Mouse (Mus musculus) neutrophil, adult 59 days (primary cell): Measurements from ENCODE around the gene Mei1. TPM values are rescaled to one million over a fixed set of nuclear protein-coding genes. Genes with fewer than 3 reads are reported as not detected.

Experiments
- total RNA-seq, 2 experiments: library from RNA; stranded (reverse); gene quantifications; 1 replicate in 1 of 2; 2 replicates in 1 of 2; pipeline ENCODE4 v1.2.4; 2023

Gene Mei1
- total RNA-seq, result not detected

DNA sequence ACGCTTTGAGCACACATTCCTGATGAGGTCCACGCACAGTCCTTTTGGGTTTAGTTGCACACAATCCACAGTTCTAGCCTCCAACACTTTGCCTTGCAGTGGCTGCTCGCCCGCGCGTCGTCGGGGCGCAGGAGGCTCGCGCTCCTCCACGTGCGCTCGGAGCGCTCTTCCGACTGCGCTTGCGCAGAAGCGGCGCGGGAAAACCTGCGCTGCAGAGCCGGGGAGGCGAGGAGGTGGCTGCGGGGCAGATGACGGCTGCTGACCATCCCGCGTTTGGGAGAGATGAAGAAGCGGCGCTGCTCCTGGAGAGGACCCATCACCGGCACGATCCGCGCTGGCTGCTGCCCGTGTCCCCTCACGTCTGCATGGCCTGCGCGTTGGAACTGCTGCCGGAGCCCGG is at the start of gene Mei1:
Mei1 (plus strand) TSS at position 99 of the 400 bp plus-strand sequence.

DNA sequence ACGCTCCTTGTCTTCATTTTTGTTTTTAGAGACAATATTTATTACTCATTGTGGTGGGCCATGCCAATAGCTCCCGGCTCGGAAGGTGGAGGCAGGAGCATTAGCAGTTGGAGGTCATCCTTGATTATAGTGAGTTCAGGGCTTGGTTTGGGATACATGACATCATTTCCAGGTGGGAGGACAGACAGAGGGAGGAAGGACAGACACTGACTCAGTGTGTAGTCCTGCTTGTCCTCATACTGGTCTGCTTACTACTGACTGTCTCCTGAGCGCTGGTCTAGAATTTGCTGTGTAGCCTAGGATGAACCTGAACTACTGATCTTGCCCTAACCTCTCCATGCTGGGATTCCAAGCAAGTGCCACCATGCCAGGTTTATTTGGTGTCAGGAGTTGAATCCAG is 36.0 kb upstream of the Mei1 start, which contains the start of gene Desi1:
Desi1 (minus strand) TSS at position 101 of the 400 bp plus-strand sequence.

DNA sequence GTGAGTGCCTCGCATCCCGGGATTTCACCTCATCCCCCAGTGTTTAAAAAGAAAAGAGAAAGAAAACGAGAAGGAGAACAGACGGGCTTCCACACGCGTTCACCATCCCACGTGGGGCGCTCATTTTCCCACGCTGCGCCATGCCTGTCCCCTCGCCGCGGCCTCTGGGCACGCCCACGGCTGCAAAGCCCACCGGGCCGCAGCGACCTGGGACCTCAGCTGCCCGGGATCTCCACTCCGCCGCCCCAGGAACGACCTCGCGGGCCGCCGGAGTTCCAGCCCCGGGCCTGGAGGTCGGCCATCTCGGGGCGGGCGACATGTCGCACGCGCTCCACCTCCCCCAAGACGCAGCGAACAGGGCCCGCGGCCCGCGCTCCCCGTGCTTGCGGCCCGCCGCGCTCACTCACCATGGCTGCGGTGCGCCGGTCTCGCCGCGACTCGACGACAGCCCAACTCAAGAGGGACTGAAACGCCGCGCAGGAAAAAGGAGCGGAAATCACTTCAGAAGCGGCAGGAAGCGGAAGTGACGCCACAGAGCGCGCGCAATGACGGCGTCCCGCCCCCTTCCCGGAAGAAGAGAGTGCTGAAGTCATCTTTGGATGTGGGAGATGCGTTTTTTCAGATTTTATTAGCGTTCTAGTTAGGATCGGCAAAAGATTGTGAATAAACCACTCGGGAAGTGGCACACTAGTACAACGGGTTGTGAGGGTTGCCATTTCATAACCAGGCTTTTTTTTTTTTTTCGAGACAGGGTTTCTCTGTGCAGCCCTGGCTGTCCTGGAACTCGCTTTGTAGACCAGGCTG is 22.5 kb upstream of the Mei1 start, which contains the start of gene Snu13:
Snu13 (minus strand) TSS at position 519 of the 804 bp plus-strand sequence.

DNA sequence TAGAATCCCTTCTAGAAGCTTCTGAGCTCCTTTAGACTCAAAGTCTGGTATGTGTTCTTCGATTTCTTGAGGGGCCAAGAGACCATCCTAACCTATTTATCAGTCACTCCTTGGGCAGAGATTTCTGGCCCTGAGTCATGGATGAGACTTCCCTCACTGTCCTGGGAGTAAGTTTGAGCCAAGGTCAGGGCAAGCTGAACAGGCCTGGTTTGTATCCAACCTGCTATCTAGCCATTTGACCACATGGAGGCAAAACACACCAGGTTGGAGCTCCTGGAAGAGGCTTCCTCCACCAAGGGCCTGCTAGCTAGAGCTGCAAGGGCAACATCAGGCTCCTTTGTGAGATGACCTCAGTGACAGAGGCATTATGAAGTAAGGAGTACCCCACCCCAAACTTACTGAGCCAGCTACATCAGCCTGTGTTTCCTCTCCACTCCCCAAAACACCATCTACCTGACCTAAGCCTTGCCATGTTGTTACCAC is 11.0 kb upstream of the Mei1 start, which contains the start of gene 4930407I10Rik:
4930407I10Rik (plus strand) TSS at position 433 of the 483 bp plus-strand sequence.

DNA sequence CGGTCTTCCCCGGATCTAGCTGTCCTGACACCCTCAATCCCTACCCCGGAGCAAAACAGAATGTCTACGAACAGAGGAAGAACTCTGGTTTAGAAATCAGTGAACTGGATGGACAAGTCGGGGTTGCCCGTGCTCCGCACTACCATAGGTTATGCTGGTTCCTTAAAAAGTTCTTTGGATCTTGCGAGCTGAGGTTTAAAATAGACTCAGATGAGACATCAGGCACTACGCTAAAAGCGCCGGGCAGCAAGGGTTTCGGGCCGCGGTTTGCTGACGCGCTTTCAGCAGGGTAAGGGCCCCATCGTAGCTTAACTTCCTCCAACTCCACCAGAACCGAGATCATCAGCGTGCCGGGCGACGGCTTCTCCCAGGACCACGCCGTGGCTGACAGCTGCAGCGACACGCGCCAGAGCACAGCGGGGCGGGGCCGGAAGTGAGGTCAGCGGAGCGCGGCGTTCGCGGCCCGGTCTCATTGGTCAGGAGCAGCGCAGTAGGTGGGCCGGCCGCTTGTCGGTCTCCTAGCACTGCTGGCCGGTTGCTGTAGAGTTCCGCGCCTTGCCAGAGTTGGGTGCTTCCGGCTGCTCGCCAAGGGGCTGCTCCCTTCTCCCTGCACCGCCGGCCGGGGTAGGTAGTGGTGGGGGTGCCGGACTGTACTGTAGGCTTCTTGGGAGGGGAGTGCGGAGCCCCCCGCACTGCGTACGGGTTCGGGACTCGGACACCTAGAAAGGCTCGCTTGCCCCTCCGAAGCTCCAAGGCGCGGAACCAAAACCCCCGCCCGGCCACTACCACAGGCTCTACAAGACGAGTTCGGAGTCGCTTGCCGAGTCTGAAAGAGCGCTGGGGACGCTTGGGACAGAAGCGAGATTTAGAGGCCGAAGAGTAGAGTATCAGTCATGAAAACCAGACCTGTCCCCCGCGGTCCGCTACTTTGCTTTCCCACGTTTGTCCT is 57.9 kb downstream of the Mei1 start, which contains the start of gene Ccdc134:
Ccdc134 (plus strand) TSS at position 497 of the 949 bp plus-strand sequence.

DNA sequence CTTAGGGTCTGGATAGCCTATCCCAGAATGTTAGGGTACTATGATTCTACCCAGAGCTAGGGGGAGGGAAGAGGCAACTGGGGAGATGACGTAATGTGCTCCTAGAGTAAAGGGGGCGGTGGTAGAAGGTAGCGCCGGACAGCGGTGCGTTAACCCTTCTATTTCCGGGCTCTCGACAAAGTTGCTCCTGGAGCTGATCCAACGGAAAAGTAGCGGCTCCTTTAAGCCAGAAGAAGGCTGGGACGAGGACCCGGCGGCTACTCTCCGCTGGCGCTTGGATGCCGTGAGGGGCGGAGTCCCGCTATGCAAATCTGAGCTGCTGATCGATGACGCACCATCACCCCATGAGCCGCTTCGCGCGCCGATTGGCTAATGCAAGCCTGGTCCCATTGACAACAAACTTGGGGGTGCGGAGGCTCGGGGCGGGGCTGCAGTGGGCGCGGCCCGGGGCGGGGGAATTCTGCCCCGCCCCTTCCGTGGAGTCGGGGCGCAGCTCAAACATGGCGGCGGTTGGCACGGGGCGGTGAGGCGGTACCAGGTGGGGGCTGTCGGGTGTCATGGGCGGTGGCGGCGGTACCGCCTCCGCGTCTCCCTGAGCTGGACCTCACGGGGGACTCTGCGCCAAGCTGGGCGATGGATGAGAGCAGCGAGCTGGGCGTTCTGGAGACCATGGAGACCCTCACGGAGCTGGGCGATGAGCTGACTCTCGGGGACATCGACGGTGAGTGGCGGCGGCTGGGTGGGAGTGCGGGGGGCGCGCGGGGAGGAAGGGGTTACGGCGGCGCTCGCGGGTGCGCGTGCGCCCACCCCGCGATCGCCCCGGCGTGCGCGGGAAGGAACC is 77.2 kb downstream of the Mei1 start, which contains the start of gene Srebf2:
Srebf2 (plus strand) TSS at position 412 of the 841 bp plus-strand sequence.

Other genes starting within 250 kb of the Mei1 start
- 10 to 100 TPM; 43.9 to 47.3 TPM for gene Tob2, start 211.2 kb upstream of the Mei1 start, total RNA-seq
- gene Phf5a, start 198.1 kb upstream of the Mei1 start, total RNA-seq, result 10 to 100 TPM; 38.8 to 45.4 TPM
- gene Aco2, start 197.7 kb upstream of the Mei1 start, total RNA-seq, result 10 to 100 TPM; 81.9 to 87.8 TPM
- 1 to 10 TPM; 4.7 to 6.5 TPM for gene Polr3h, start 143.8 kb upstream of the Mei1 start, total RNA-seq
- not detected for gene Csdc2, start 133.2 kb upstream of the Mei1 start, total RNA-seq
- gene Pmm1, start 109.1 kb upstream of the Mei1 start, total RNA-seq, result 10 to 100 TPM; 32.6 to 33.6 TPM
- not detected for gene 1700029P11Rik, start 89.5 kb upstream of the Mei1 start, total RNA-seq
- 10 to 100 TPM; 20.8 to 29.1 TPM for gene Xrcc6, start 82.2 kb upstream of the Mei1 start, total RNA-seq
- gene Desi1, start 36.1 kb upstream of the Mei1 start, total RNA-seq, result 10 to 100 TPM; 18.6 to 23.8 TPM
- gene Snu13, start 22.4 kb upstream of the Mei1 start, total RNA-seq, result 10 to 100 TPM; 44.8 to 47.4 TPM
- not detected for gene 4930407I10Rik, start 10.8 kb upstream of the Mei1 start, total RNA-seq
- gene Ccdc134, start 57.9 kb downstream of the Mei1 start, total RNA-seq, result 10 to 100 TPM; 11.2 to 12.7 TPM
- 10 to 100 TPM; 76.3 to 79.6 TPM for gene Srebf2, start 77.2 kb downstream of the Mei1 start, total RNA-seq
- under 1 TPM in 1 of 2 experiments, not detected in 1; 0.40 TPM for gene Shisa8, start 142.8 kb downstream of the Mei1 start, total RNA-seq
- 1 to 10 TPM; 1.8 to 4.3 TPM for gene Tnfrsf13c, start 154.4 kb downstream of the Mei1 start, total RNA-seq
- gene Cenpm, start 174.8 kb downstream of the Mei1 start, total RNA-seq, result 10 to 100 TPM; 11.5 to 16.9 TPM
- gene 1500009C09Rik, start 182.4 kb downstream of the Mei1 start, total RNA-seq, result not detected
- not detected for gene Sept3, start 204.9 kb downstream of the Mei1 start, total RNA-seq
- under 1 TPM; 0.35 to 0.42 TPM for gene Wbp2nl, start 229.0 kb downstream of the Mei1 start, total RNA-seq